Mouse (Mus musculus) bone marrow, adult 2 months (tissue): ENCODE data around the gene Ikbke.

Experiments
- CTCF ChIP-seq: fragments of 200-500 bp; IDR thresholded peaks from 2 replicates; pipeline ENCODE4 v1.5.1; 2011; ENCODE audit warnings: low read length, control low read depth; ENCODE audit not compliant: control insufficient read depth, insufficient read depth
- POLR2A ChIP-seq: fragments of 200-500 bp; IDR thresholded peaks from 2 replicates; pipeline ENCODE4 v1.6.1; 2011; ENCODE audit warnings: low read depth, mild to moderate bottlenecking, control low read depth, low read length, borderline replicate concordance; ENCODE audit not compliant: control insufficient read depth

GRCm38 (mm10) chr1:131208081-131208480, 71.3 kb downstream of the Ikbke start:
- TF ChIP-seq CTCF (no peak), POLR2A (no peak)
